Mouse (Mus musculus) kidney, adult 2 months (tissue): ENCODE results near the gene Stt3a.

Source experiments
- CTCF ChIP-seq: fragments of 200-500 bp; conservative IDR thresholded peaks from 2 replicates; pipeline ENCODE4 v1.5.1; 2011; ENCODE audit warnings: low read depth, mild to moderate bottlenecking, control low read depth, low read length, moderate library complexity, mixed read lengths; ENCODE audit not compliant: insufficient read depth, insufficient read length
- POLR2A ChIP-seq: fragments of 200-500 bp; IDR thresholded peaks from one replicate; pipeline ENCODE4 v1.6.1; 2011; ENCODE audit warnings: low read depth, low read length, control low read depth

GRCm38 (mm10) chr9:36805256-36805975 is 37.9 kb upstream of the Stt3a start:
- TF ChIP-seq POLR2A (no peak), CTCF (no peak)
